Mouse (Mus musculus): ENCODE data around the gene Fgf22. TPM values are rescaled to one million over a fixed set of nuclear protein-coding genes. Genes with fewer than 3 reads are reported as not detected.

Gene Fgf22
- total and polyA plus RNA-seq, 2 experiments = not detected

DNA sequence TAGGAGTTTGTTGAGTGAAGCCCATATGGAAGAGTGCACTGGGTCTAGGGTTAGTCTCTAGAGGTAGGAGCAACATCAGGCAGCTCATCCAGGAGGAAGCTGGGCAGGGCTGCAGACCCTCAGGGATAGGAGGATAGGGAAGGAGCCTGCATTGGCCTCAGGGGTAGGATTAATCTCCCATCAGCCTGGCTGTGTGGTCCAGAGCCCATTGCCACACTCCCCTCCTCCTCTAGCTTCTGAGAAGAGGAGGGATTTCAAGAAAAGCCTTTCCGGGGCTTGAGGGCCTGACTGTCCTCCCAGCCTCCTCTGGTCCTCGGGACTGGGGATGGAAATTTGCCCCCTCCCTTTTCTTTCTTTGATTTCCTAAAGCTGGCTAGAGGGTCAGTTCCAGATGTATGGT, 24.3 kb downstream of the Fgf22 start:
- Histone ChIP-seq H3K27me3 (ENCODE audit: control insufficient read depth, insufficient read depth, low read length) (no peaks in the 10 kb centered on the region), H3K4me3 (ENCODE audit: insufficient read depth, low read depth, low read length) (no peak overlapping the region), H3K36me3 (ENCODE audit: control insufficient read depth, insufficient read depth, low read length) (no peaks in the 10 kb centered on the region), H3K79me2 (ENCODE audit: control insufficient read depth, insufficient read depth, low read length) (no peaks in the 10 kb centered on the region), H3K27ac (replicated peaks; ENCODE audit: insufficient read depth, low read depth, low read length) (no peak overlapping the region), H3K9ac (ENCODE audit: low read depth, low read length) (no peak overlapping the region), H3K4me1 (ENCODE audit: control insufficient read depth, insufficient read depth, low read length) (no peaks in the 10 kb centered on the region; the same call in 1 of the 2 replicates)
- no peak for DNase-seq (ENCODE audit: extremely low read depth, low read depth, low spot score)
- 62% methylated on average over 2 of the region's 2 CpGs for WGBS
- TF ChIP-seq POLR2A (IDR thresholded peaks at IDR 0.05; ENCODE audit: extremely low read depth, insufficient read depth, low read length) (no peak), CTCF (IDR thresholded peaks at IDR 0.05; ENCODE audit: low read depth, low read length) (no peak)

DNA sequence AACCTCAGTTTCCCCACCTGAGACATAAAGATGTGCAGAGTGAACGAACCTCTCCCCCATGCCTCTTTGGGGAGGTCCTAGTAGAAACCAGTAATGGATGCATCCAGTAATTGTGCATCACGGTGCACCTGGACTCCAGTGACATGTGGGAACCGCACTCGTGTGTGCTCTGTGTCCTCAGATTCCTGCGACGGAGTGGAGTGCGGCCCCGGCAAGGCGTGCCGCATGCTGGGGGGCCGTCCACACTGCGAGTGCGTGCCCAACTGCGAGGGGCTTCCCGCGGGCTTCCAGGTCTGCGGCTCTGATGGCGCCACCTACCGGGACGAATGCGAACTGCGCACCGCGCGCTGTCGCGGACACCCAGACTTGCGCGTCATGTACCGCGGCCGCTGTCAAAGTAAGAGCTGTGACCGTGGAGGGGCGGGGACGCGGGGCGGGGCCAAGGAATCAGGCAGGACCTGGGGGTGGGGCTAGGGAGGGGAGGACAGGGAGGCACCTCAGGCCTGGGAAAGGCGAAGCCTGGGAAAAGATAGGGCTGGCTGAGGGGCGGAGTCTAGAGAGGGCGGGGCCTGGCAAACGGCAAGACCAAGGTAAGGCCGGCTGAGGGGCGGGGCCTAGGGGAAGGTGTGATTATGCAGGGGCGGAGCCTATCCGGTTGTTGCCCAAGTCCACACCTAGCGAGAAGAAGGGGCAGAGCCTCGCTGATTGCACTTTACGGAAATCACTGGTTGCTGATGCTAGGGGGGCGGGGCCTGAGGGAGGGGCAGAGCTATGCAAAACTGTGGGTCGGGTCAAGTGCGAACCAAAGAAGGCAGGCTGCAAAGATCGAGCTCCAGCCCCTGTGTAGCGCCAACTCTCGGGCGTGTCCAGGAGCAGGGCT, 25.1 kb downstream of the Fgf22 start:
- Histone ChIP-seq H3K36me3 (ENCODE audit: control insufficient read depth, insufficient read depth, low read length) (no peaks in the 10 kb centered on the region), H3K4me1 (ENCODE audit: control insufficient read depth, insufficient read depth, low read length) (no peaks in the 10 kb centered on the region; the same call in 1 of the 2 replicates), H3K27me3 (ENCODE audit: control insufficient read depth, insufficient read depth, low read length) (no peaks in the 10 kb centered on the region), H3K27ac (replicated peaks; ENCODE audit: insufficient read depth, low read depth, low read length) (no peak overlapping the region), H3K79me2 (ENCODE audit: control insufficient read depth, insufficient read depth, low read length) (no peaks in the 10 kb centered on the region), H3K4me3 (ENCODE audit: insufficient read depth, low read depth, low read length) (peak overlapping the region; percentile 39; the same call in 1 of the 2 replicates), H3K9ac (ENCODE audit: low read depth, low read length) (no peak overlapping the region)
- WGBS = 3% methylated on average over 55 of the region's 55 CpGs
- peak; percentile 94 for DNase-seq (ENCODE audit: extremely low read depth, low read depth, low spot score)
- peak; percentile 88 for TF ChIP-seq CTCF (IDR thresholded peaks at IDR 0.05; ENCODE audit: low read depth, low read length)
- TF ChIP-seq POLR2A (IDR thresholded peaks at IDR 0.05; ENCODE audit: extremely low read depth, insufficient read depth, low read length) = no peak

DNA sequence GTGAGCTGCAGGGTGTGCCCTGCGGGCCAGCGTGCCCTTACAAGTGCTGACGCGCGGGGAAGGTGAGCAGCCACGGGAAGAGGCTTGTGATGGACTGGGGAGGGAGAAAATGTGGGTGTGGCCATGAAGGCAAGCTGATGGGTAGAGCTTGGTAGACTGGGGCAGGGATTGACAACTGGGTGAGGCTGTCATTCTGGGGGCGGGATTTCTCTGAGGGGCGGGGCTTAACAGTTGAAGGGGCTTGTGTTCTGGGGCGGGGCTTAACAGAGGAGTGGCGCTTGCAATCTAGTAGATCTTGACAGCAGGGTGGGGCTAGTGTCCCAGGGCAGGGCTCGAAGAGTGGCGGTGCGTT, 25.8 kb downstream of the Fgf22 start:
- Histone ChIP-seq H3K4me3 (ENCODE audit: insufficient read depth, low read depth, low read length) (peak overlapping the region; percentile 39; the same call in 1 of the 2 replicates), H3K36me3 (ENCODE audit: control insufficient read depth, insufficient read depth, low read length) (no peaks in the 10 kb centered on the region), H3K9ac (ENCODE audit: low read depth, low read length) (no peak overlapping the region), H3K27me3 (ENCODE audit: control insufficient read depth, insufficient read depth, low read length) (no peaks in the 10 kb centered on the region), H3K79me2 (ENCODE audit: control insufficient read depth, insufficient read depth, low read length) (no peaks in the 10 kb centered on the region), H3K27ac (replicated peaks; ENCODE audit: insufficient read depth, low read depth, low read length) (no peak overlapping the region), H3K4me1 (ENCODE audit: control insufficient read depth, insufficient read depth, low read length) (no peaks in the 10 kb centered on the region; the same call in 1 of the 2 replicates)
- TF ChIP-seq POLR2A (IDR thresholded peaks at IDR 0.05; ENCODE audit: extremely low read depth, insufficient read depth, low read length) = no peak
- no peak for TF ChIP-seq CTCF (IDR thresholded peaks at IDR 0.05; ENCODE audit: low read depth, low read length)
- WGBS = 2% methylated on average over 12 of the region's 13 CpGs
- no peak for DNase-seq (ENCODE audit: extremely low read depth, low read depth, low spot score)

DNA sequence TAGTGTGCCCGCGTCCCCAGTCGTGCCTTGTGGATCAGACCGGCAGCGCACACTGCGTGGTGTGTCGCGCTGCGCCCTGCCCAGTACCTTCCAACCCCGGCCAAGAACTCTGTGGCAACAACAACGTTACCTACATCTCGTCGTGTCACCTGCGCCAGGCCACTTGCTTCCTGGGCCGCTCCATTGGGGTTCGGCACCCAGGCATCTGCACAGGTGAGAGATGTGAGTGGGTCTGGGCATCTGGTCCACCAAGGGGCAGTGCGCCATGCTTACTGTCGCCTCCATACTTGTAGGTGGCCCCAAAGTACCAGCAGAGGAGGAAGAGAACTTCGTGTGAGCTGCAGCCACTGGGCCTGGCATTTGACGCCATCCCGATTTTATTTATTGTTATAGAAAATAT, 26.3 kb downstream of the Fgf22 start:
- H3K4me3 ChIP-seq (ENCODE audit: insufficient read depth, low read depth, low read length) = no peak overlapping the region
- no peak overlapping the region for H3K27ac ChIP-seq (replicated peaks; ENCODE audit: insufficient read depth, low read depth, low read length)
- no peak for DNase-seq (ENCODE audit: extremely low read depth, low read depth, low spot score)
- H3K36me3 ChIP-seq (ENCODE audit: control insufficient read depth, insufficient read depth, low read length) = no peaks in the 10 kb centered on the region
- 0 out of 2 replicates have a peak overlapping the region, but pooled peaks have one; percentile 12 for H3K9ac ChIP-seq (ENCODE audit: low read depth, low read length)
- no peaks in the 10 kb centered on the region for H3K79me2 ChIP-seq (ENCODE audit: control insufficient read depth, insufficient read depth, low read length)
- H3K27me3 ChIP-seq (ENCODE audit: control insufficient read depth, insufficient read depth, low read length) = no peaks in the 10 kb centered on the region
- H3K4me1 ChIP-seq (ENCODE audit: control insufficient read depth, insufficient read depth, low read length) = no peaks in the 10 kb centered on the region; the same call in 1 of the 2 replicates
- no peak for TF ChIP-seq POLR2A (IDR thresholded peaks at IDR 0.05; ENCODE audit: extremely low read depth, insufficient read depth, low read length)
- TF ChIP-seq CTCF (IDR thresholded peaks at IDR 0.05; ENCODE audit: low read depth, low read length) = no peak
- WGBS = 32% methylated on average over 21 of the region's 21 CpGs

DNA sequence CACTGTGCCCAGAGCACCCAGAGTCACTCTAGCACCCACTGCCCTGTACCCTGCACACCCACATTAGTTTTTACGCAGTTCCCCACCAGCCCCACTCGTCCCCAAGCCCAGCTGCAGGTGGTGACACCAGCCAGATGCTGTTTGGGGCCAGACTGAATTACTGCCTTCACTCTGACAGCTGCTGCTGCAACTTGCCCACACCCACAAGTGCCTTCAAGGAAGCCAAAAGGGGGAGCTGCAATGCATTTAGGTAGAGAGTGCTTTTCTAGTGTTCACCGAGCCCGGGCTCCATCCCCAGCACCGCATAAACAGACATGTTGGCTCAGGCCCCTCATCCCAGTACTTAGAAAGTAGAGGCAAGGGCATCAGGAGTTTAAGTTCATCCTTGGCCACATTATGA, 27.1 kb downstream of the Fgf22 start:
- Histone ChIP-seq H3K79me2 (ENCODE audit: control insufficient read depth, insufficient read depth, low read length) (no peaks in the 10 kb centered on the region), H3K27me3 (ENCODE audit: control insufficient read depth, insufficient read depth, low read length) (no peaks in the 10 kb centered on the region), H3K9ac (ENCODE audit: low read depth, low read length) (no peak overlapping the region), H3K27ac (replicated peaks; ENCODE audit: insufficient read depth, low read depth, low read length) (no peak overlapping the region), H3K4me1 (ENCODE audit: control insufficient read depth, insufficient read depth, low read length) (no peaks in the 10 kb centered on the region; the same call in 1 of the 2 replicates), H3K36me3 (ENCODE audit: control insufficient read depth, insufficient read depth, low read length) (no peaks in the 10 kb centered on the region), H3K4me3 (ENCODE audit: insufficient read depth, low read depth, low read length) (no peak overlapping the region)
- WGBS = 80% methylated on average over 5 of the region's 5 CpGs
- DNase-seq (ENCODE audit: extremely low read depth, low read depth, low spot score) = no peak
- no peak for TF ChIP-seq CTCF (IDR thresholded peaks at IDR 0.05; ENCODE audit: low read depth, low read length)
- no peak for TF ChIP-seq POLR2A (IDR thresholded peaks at IDR 0.05; ENCODE audit: extremely low read depth, insufficient read depth, low read length)

DNA sequence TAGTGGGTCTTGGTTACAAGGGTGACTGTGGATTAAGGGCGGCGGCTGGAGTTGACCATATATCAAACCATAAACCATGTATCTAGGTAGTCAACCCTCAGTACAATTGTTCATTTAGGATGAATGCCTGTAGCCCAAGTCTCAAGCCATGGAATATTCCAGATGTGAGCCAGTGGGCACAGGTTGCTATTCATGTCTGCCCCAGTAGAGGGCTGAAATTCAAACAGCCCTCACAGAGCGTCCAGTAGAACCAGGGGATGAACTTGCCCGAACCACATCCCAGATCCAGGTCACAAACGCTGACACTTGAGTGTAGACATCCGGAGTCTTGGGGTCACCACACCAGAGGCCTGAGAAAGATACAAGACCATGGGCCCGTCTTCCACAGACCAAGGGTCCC, 28.2 kb downstream of the Fgf22 start:
- no peaks in the 10 kb centered on the region for H3K36me3 ChIP-seq (ENCODE audit: control insufficient read depth, insufficient read depth, low read length)
- H3K79me2 ChIP-seq (ENCODE audit: control insufficient read depth, insufficient read depth, low read length) = no peaks in the 10 kb centered on the region
- no peak overlapping the region for H3K27ac ChIP-seq (replicated peaks; ENCODE audit: insufficient read depth, low read depth, low read length)
- no peaks in the 10 kb centered on the region for H3K27me3 ChIP-seq (ENCODE audit: control insufficient read depth, insufficient read depth, low read length)
- H3K9ac ChIP-seq (ENCODE audit: low read depth, low read length) = no peak overlapping the region
- DNase-seq (ENCODE audit: extremely low read depth, low read depth, low spot score) = no peak
- H3K4me1 ChIP-seq (ENCODE audit: control insufficient read depth, insufficient read depth, low read length) = no peaks in the 10 kb centered on the region; the same call in 1 of the 2 replicates
- no peak overlapping the region for H3K4me3 ChIP-seq (ENCODE audit: insufficient read depth, low read depth, low read length)
- peak; percentile 29; the same call in 1 of the 2 replicates for TF ChIP-seq CTCF (IDR thresholded peaks at IDR 0.05; ENCODE audit: low read depth, low read length)
- no peak for TF ChIP-seq POLR2A (IDR thresholded peaks at IDR 0.05; ENCODE audit: extremely low read depth, insufficient read depth, low read length)
- 58% methylated on average over 7 of the region's 7 CpGs for WGBS

All from liver, adult 2 months (tissue).